ENCODE assay signal across 25 mouse cellular contexts in the genomic region with DNA sequence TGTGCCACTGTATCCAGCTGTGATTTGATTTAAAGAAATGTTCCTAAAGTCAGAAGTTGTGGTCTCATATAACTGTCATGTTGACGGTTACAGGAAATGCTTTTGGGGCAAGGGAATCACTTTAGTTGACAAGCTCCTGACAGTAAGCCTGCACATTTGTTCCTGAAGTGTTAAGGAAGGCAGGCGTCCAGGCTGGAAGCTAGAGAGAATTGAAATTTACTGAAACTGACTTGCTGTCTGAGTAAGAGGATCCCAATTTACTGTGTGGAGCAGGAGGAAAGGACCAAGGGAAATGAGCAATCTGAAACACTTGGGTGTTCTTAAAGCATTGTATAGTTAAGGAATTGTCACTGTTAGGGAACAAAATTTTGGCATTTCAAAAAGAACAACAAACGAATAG. TPM values are rescaled to one million over a fixed set of nuclear protein-coding genes. Genes with fewer than 3 reads are reported as not detected.
A peak's percentile ranks its signal among the peaks of the same experiment; 100 is the strongest.
DNase-seq lines count a peak whose midpoint lies in the region; ATAC-seq lines count a peak whose summit lies in the region.
"Had no signal": no experiment of that assay in that cellular context is flagged by ENCODE, and none has a peak within 500 bp of the region (broad histone marks: within the 10 kb centered on the region; RNA-seq: fewer than 3 reads in every experiment).

No protein-coding gene starts in this region.

- no peak overlapping the region for H3K4me3 ChIP-seq in midbrain, embryonic 11.5 days (ENCODE audit: low read depth, low read length)
- H3K4me3 ChIP-seq in midbrain, embryonic 14.5 days (replicated peaks; ENCODE audit: low read depth, low read length): no peak overlapping the region
- no peak overlapping the region for H3K4me3 ChIP-seq in hindbrain, embryonic 14.5 days (replicated peaks; ENCODE audit: low read length)
- H3K4me3 ChIP-seq: embryonic facial prominence, embryonic 12.5 days; forebrain, embryonic 15.5 days; heart, embryonic 10.5 days; hindbrain, embryonic 10.5 days had no signal

- no peak overlapping the region for H3K4me2 ChIP-seq in midbrain, embryonic 11.5 days
- no peak overlapping the region for H3K4me2 ChIP-seq in midbrain, embryonic 14.5 days (ENCODE audit: low read length)
- no peak overlapping the region for H3K4me2 ChIP-seq in hindbrain, embryonic 14.5 days (replicated peaks)
- H3K4me2 ChIP-seq: embryonic facial prominence, embryonic 12.5 days; forebrain, embryonic 15.5 days had no signal

- H3K27me3 ChIP-seq in midbrain, embryonic 11.5 days (ENCODE audit: control insufficient read depth, insufficient read depth, low read length): peaks cover 74% of the 10 kb centered on the region
- H3K27me3 ChIP-seq in midbrain, embryonic 14.5 days (ENCODE audit: control insufficient read depth, insufficient read depth, low read length): peaks cover 77% of the 10 kb centered on the region
- H3K27me3 ChIP-seq in hindbrain, embryonic 14.5 days (ENCODE audit: control insufficient read depth, insufficient read depth, low read length): peaks cover 89% of the 10 kb centered on the region
- H3K27me3 ChIP-seq: CH12.LX had no signal

- H3K4me1 ChIP-seq in midbrain, embryonic 11.5 days (ENCODE audit: control insufficient read depth, insufficient read depth, low read length): peaks cover 18% of the 10 kb centered on the region
- H3K4me1 ChIP-seq in midbrain, embryonic 14.5 days (ENCODE audit: control insufficient read depth, insufficient read depth, low read length): peaks cover 14% of the 10 kb centered on the region; the same call in 1 of the 2 replicates
- H3K4me1 ChIP-seq in hindbrain, embryonic 14.5 days (replicated peaks; ENCODE audit: control insufficient read depth, insufficient read depth, low read length): peaks cover 8% of the 10 kb centered on the region; the same call in 1 of the 2 replicates

- ATAC-seq in midbrain, embryonic 11.5 days (ENCODE audit: low FRiP score): no peak
- no peak for ATAC-seq in midbrain, embryonic 14.5 days (ENCODE audit: low FRiP score, low TSS enrichment)
- no peak for ATAC-seq in hindbrain, embryonic 14.5 days (ENCODE audit: low FRiP score)
- ATAC-seq: activated CD4-positive, CD25-positive, alpha-beta regulatory T cell, adult 4 months; forebrain, embryonic 15.5 days; hindbrain, embryonic 16.5 days; inflammation-experienced regulatory T-cells, adult 6 months; Patski had no signal

- no peak overlapping the region for H3K27ac ChIP-seq in midbrain, embryonic 11.5 days (ENCODE audit: low read depth, low read length)
- H3K27ac ChIP-seq in midbrain, embryonic 14.5 days (replicated peaks; ENCODE audit: low read depth, low read length): no peak overlapping the region
- no peak overlapping the region for H3K27ac ChIP-seq in hindbrain, embryonic 14.5 days
- H3K27ac ChIP-seq: embryonic facial prominence, embryonic 12.5 days; forebrain, embryonic 15.5 days; heart, embryonic 10.5 days; hindbrain, embryonic 10.5 days had no signal

- peak; percentile 41 for DNase-seq in heart, adult 11 months
- DNase-seq in heart, postnatal 36 days: no peak
- DNase-seq in midbrain, embryonic 11.5 days (ENCODE audit: low spot score, missing footprints): peak; percentile 87
- no peak for DNase-seq in midbrain, embryonic 14.5 days
- DNase-seq in thymus, postnatal 25 days: peak; percentile 23
- no peak for DNase-seq in thymus, postnatal 36 days
- DNase-seq in hindbrain, embryonic 14.5 days (ENCODE audit: low spot score): no peak
- DNase-seq in adrenal gland, adult 18-20 months (ENCODE audit: low spot score in 2 of 2): no peak
- DNase-seq: adrenal gland, adult 2 months; adrenal gland, postnatal 25 days; cerebellum, adult 18-20 months; cerebellum, adult 9-11 months; gastrocnemius, postnatal 36 days; heart, adult 18-20 months; heart, postnatal 14 days had no signal

- 14% methylated on average over 3 of the region's 3 CpGs for WGBS in midbrain, embryonic 11.5 days
- 22% methylated on average over 3 of the region's 3 CpGs for WGBS in midbrain, embryonic 14.5 days
- 18% methylated on average over 3 of the region's 3 CpGs for WGBS in hindbrain, embryonic 14.5 days

- no peaks in the 10 kb centered on the region for H3K36me3 ChIP-seq in midbrain, embryonic 11.5 days (ENCODE audit: control insufficient read depth, insufficient read depth, low read length)
- H3K36me3 ChIP-seq in midbrain, embryonic 14.5 days (ENCODE audit: control insufficient read depth, insufficient read depth, low read length): no peaks in the 10 kb centered on the region
- H3K36me3 ChIP-seq in hindbrain, embryonic 14.5 days (replicated peaks; ENCODE audit: control insufficient read depth, insufficient read depth): no peaks in the 10 kb centered on the region
- H3K36me3 ChIP-seq: embryonic facial prominence, embryonic 12.5 days; forebrain, embryonic 15.5 days; heart, embryonic 10.5 days; hindbrain, embryonic 10.5 days had no signal

- intact Hi-C loops in heart, postnatal 36 days (cut with DNase I): no loop called here

- H3K9ac ChIP-seq in midbrain, embryonic 11.5 days (ENCODE audit: low read length): no peak overlapping the region
- H3K9ac ChIP-seq in midbrain, embryonic 14.5 days (replicated peaks; ENCODE audit: low read length): no peak overlapping the region
- no peak overlapping the region for H3K9ac ChIP-seq in hindbrain, embryonic 14.5 days
- H3K9ac ChIP-seq: embryonic facial prominence, embryonic 12.5 days; forebrain, embryonic 15.5 days had no signal

- no peaks in the 10 kb centered on the region for H3K9me3 ChIP-seq in midbrain, embryonic 11.5 days (ENCODE audit: control insufficient read depth, low read length)
- no peaks in the 10 kb centered on the region for H3K9me3 ChIP-seq in midbrain, embryonic 14.5 days (ENCODE audit: control insufficient read depth, low read length)
- H3K9me3 ChIP-seq in hindbrain, embryonic 14.5 days (ENCODE audit: control insufficient read depth, low read length): no peaks in the 10 kb centered on the region
- H3K9me3 ChIP-seq: embryonic facial prominence, embryonic 12.5 days; forebrain, embryonic 15.5 days; heart, embryonic 10.5 days; hindbrain, embryonic 10.5 days had no signal

RNA-seq across cellular contexts. Expression of gene Gfi1, which starts 6.6 kb away (rescaled TPM):
- not detected for total RNA-seq in heart, postnatal 36 days (2021)
- polyA plus RNA-seq in midbrain, embryonic 11.5 days (2014; fragmentation: Nextera tagmentation; extraction: Ambion mirVana): not detected in 2 replicates
- not detected in 2 replicates for polyA plus RNA-seq in midbrain, embryonic 14.5 days (2014; fragmentation: Nextera tagmentation; extraction: Ambion mirVana)
- 0.08 TPM in 1 of 2 replicates, not detected in the other for polyA plus RNA-seq in hindbrain, embryonic 14.5 days (2014; fragmentation: Nextera tagmentation; extraction: Ambion mirVana)
- total RNA-seq in adrenal gland, adult 18-20 months (2021): under 1 TPM in 1 of 2 experiments, not detected in 1; 0.32 TPM
- total RNA-seq: adrenal gland, postnatal 25 days; gastrocnemius, adult 8-10 months had no signal
- polyA plus RNA-seq: forebrain, embryonic 15.5 days; heart, embryonic 10.5 days; hindbrain, embryonic 16.5 days had no signal

Comparison
In these comparisons a context has a peak if more than half of its experiments do, and no peak if none do; other contexts are left out.
1. DNase-seq: peak in heart, adult 11 months (single experiment), midbrain, embryonic 11.5 days (single experiment) and thymus, postnatal 25 days (single experiment); none in heart, postnatal 36 days (0 of 2), midbrain, embryonic 14.5 days (single experiment), thymus, postnatal 36 days (0 of 2), hindbrain, embryonic 14.5 days (single experiment) and adrenal gland, adult 18-20 months (0 of 2).